Mouse (Mus musculus) adrenal gland, adult 8-10 months (tissue): Measurements from ENCODE around the gene Usp48. TPM values are rescaled to one million over a fixed set of nuclear protein-coding genes. Genes with fewer than 3 reads are reported as not detected.
"Not testable (repeated sequence)": the region's sequence is repeated elsewhere in the genome, so short reads cannot be mapped to it uniquely, and the experiment has no call there.

Experiments used
- DNase-seq: peaks from one replicate; pipeline ENCODE4 v3.0.0; 2022
- total RNA-seq, 4 experiments: library from RNA; stranded (reverse); gene quantifications; 2 replicates each; pipeline ENCODE4 v1.2.4; 2022

Usp48 gene
- 100 to 1,000 TPM; 116 to 227 (median 148) TPM for total RNA-seq

- DNase-seq: peak; percentile 98
Measured at GRCm38 (mm10) chr4:137593601-137594495, at the start of gene Usp48. Usp48 (plus strand) TSS chr4:137593755.

- no peak for DNase-seq
Measured at GRCm38 (mm10) chr4:137545568-137545967, 48.0 kb upstream of the Usp48 start.

- no peak for DNase-seq
Measured at GRCm38 (mm10) chr4:137546003-137546525, 47.5 kb upstream of the Usp48 start.

- no peak for DNase-seq
Measured at GRCm38 (mm10) chr4:137553466-137553865, 40.1 kb upstream of the Usp48 start.

GRCm38 (mm10) chr4:137556673-137557210, 36.8 kb upstream of the Usp48 start:
- DNase-seq: no peak

- DNase-seq: no peak
Measured at GRCm38 (mm10) chr4:137569873-137570272, 23.7 kb upstream of the Usp48 start.

GRCm38 (mm10) chr4:137574469-137574868, 19.1 kb upstream of the Usp48 start, which contains the start of gene Ldlrad2:
Ldlrad2 (minus strand) TSS chr4:137574569.
- no peak for DNase-seq

- no peak for DNase-seq
Measured at GRCm38 (mm10) chr4:137577486-137577885, 16.1 kb upstream of the Usp48 start.

GRCm38 (mm10) chr4:137578181-137578845, 15.2 kb upstream of the Usp48 start:
- no peak for DNase-seq

- no peak for DNase-seq
Measured at GRCm38 (mm10) chr4:137579789-137580188, 13.8 kb upstream of the Usp48 start.

GRCm38 (mm10) chr4:137580299-137580698, 13.3 kb upstream of the Usp48 start:
- DNase-seq: no peak

- DNase-seq: peak; percentile 45
Measured at GRCm38 (mm10) chr4:137581815-137582214, 11.7 kb upstream of the Usp48 start.

- DNase-seq: not testable (repeated sequence)
Measured at GRCm38 (mm10) chr4:137589095-137589494, 4.5 kb upstream of the Usp48 start.

- no peak for DNase-seq
Measured at GRCm38 (mm10) chr4:137589586-137589985, 4.0 kb upstream of the Usp48 start.

- DNase-seq: no peak
Measured at GRCm38 (mm10) chr4:137590961-137591360, 2.6 kb upstream of the Usp48 start.

- no peak for DNase-seq
Measured at GRCm38 (mm10) chr4:137594496-137595270, 1.1 kb downstream of the Usp48 start.

- DNase-seq: no peak
Measured at GRCm38 (mm10) chr4:137597098-137597630, 3.6 kb downstream of the Usp48 start.

- DNase-seq: no peak
Measured at GRCm38 (mm10) chr4:137598577-137598976, 5.0 kb downstream of the Usp48 start.

- no peak for DNase-seq
Measured at GRCm38 (mm10) chr4:137603449-137604171, 10.1 kb downstream of the Usp48 start.

- no peak for DNase-seq
Measured at GRCm38 (mm10) chr4:137607023-137607422, 13.5 kb downstream of the Usp48 start.

- DNase-seq: no peak
Measured at GRCm38 (mm10) chr4:137609281-137609680, 15.7 kb downstream of the Usp48 start.
